Mouse (Mus musculus): ENCODE results near the gene Zic2. TPM values are rescaled to one million over a fixed set of nuclear protein-coding genes. Genes with fewer than 3 reads are reported as not detected.

Zic2 gene
- total and polyA plus RNA-seq, 2 experiments = not detected

DNA sequence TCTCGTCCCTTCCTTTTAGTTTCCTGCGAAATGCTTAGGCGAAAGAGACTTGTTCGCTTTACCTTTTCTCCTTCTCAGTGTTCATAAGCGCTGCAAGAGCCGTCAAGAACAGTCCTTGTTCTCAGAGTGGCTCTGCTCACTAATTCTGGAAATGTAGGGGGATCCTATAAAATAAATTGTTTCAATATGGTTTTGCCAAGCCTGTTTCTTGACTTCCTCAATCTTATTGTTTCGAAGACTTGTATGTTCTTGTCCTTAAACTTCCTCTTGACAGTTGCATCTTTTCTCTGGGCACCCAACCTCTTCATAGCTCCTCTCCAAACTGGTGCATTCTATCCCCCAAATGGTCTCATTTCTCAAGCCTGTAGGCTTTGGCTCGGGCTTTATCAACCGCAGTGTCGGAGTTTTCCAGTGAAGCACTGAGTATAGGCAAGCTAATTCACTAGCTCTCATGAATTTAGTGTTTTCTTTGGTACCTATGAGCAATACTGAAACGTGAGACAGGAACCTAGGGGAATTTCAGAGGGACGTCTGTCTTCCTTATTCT, 10.5 kb downstream of the Zic2 start:
- peaks cover 31% of the 10 kb centered on the region for H3K27me3 ChIP-seq (ENCODE audit: control insufficient read depth, insufficient read depth, low read length)
- no peak overlapping the region for H3K4me3 ChIP-seq (ENCODE audit: insufficient read depth, low read depth, low read length)
- TF ChIP-seq CTCF (IDR thresholded peaks at IDR 0.05; ENCODE audit: low read depth, low read length) = no peak
- no peak for TF ChIP-seq POLR2A (IDR thresholded peaks at IDR 0.05; ENCODE audit: extremely low read depth, insufficient read depth, low read length)
- 4% methylated on average over 12 of the region's 12 CpGs for WGBS
- H3K79me2 ChIP-seq (ENCODE audit: control insufficient read depth, insufficient read depth, low read length) = no peaks in the 10 kb centered on the region
- no peak overlapping the region for H3K27ac ChIP-seq (replicated peaks; ENCODE audit: insufficient read depth, low read depth, low read length)
- no peak for DNase-seq (ENCODE audit: extremely low read depth, low read depth, low spot score)
- no peaks in the 10 kb centered on the region; the same call in 1 of the 2 replicates for H3K4me1 ChIP-seq (ENCODE audit: control insufficient read depth, insufficient read depth, low read length)
- H3K36me3 ChIP-seq (ENCODE audit: control insufficient read depth, insufficient read depth, low read length) = no peaks in the 10 kb centered on the region
- H3K9ac ChIP-seq (ENCODE audit: low read depth, low read length) = no peak overlapping the region

DNA sequence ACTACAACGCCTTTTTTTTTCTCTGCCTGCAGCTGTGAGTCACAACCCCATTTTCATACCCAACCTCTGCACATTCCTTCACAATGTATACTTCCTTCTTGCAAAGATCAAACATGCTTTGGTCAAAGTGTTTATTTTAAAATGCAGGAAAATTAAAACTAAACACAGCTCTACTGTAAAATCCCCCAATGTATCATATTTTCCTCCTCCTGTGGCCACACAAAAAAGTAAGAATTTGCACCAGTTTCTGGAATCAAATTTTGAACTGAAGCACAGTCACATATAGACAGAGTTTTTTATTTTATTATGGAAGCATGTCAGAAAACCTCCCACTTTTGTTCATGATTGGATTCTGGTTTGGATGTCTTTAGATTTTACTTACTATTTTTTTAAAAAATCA, 11.4 kb downstream of the Zic2 start:
- H3K4me3 ChIP-seq (ENCODE audit: insufficient read depth, low read depth, low read length) = no peak overlapping the region
- H3K9ac ChIP-seq (ENCODE audit: low read depth, low read length) = no peak overlapping the region
- peaks cover 36% of the 10 kb centered on the region for H3K27me3 ChIP-seq (ENCODE audit: control insufficient read depth, insufficient read depth, low read length)
- no peak overlapping the region for H3K27ac ChIP-seq (replicated peaks; ENCODE audit: insufficient read depth, low read depth, low read length)
- no peaks in the 10 kb centered on the region for H3K36me3 ChIP-seq (ENCODE audit: control insufficient read depth, insufficient read depth, low read length)
- WGBS = 19% methylated on average over 1 of the region's 1 CpGs
- no peak for DNase-seq (ENCODE audit: extremely low read depth, low read depth, low spot score)
- TF ChIP-seq CTCF (IDR thresholded peaks at IDR 0.05; ENCODE audit: low read depth, low read length) (no peak), POLR2A (IDR thresholded peaks at IDR 0.05; ENCODE audit: extremely low read depth, insufficient read depth, low read length) (no peak)
- no peaks in the 10 kb centered on the region; the same call in 1 of the 2 replicates for H3K4me1 ChIP-seq (ENCODE audit: control insufficient read depth, insufficient read depth, low read length)
- no peaks in the 10 kb centered on the region for H3K79me2 ChIP-seq (ENCODE audit: control insufficient read depth, insufficient read depth, low read length)

DNA sequence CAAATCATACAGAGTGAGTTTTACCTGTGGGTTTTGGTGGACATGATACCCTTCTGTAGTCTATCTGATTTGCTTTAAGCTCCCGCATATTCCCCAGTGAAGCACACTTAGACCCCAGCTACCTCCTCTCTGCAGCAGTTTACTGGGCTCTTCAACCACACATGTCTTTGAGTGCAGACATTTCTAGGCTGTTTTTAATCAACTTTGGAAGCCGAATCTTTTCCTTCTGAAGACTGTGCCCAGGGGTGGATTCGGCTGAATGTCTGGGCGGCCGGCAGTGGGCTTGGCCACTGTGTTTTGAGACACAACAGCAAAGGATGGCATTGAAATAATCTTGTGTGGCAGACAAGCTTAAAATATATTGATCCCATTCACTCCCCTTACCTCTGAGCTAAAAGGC, 12.1 kb downstream of the Zic2 start:
- no peak overlapping the region for H3K9ac ChIP-seq (ENCODE audit: low read depth, low read length)
- H3K4me1 ChIP-seq (ENCODE audit: control insufficient read depth, insufficient read depth, low read length) = no peaks in the 10 kb centered on the region; the same call in 1 of the 2 replicates
- DNase-seq (ENCODE audit: extremely low read depth, low read depth, low spot score) = no peak
- H3K27me3 ChIP-seq (ENCODE audit: control insufficient read depth, insufficient read depth, low read length) = peaks cover 34% of the 10 kb centered on the region
- H3K79me2 ChIP-seq (ENCODE audit: control insufficient read depth, insufficient read depth, low read length) = no peaks in the 10 kb centered on the region
- no peak overlapping the region for H3K27ac ChIP-seq (replicated peaks; ENCODE audit: insufficient read depth, low read depth, low read length)
- no peak for TF ChIP-seq POLR2A (IDR thresholded peaks at IDR 0.05; ENCODE audit: extremely low read depth, insufficient read depth, low read length)
- no peak for TF ChIP-seq CTCF (IDR thresholded peaks at IDR 0.05; ENCODE audit: low read depth, low read length)
- WGBS = 10% methylated on average over 5 of the region's 5 CpGs
- no peaks in the 10 kb centered on the region for H3K36me3 ChIP-seq (ENCODE audit: control insufficient read depth, insufficient read depth, low read length)
- no peak overlapping the region for H3K4me3 ChIP-seq (ENCODE audit: insufficient read depth, low read depth, low read length)

DNA sequence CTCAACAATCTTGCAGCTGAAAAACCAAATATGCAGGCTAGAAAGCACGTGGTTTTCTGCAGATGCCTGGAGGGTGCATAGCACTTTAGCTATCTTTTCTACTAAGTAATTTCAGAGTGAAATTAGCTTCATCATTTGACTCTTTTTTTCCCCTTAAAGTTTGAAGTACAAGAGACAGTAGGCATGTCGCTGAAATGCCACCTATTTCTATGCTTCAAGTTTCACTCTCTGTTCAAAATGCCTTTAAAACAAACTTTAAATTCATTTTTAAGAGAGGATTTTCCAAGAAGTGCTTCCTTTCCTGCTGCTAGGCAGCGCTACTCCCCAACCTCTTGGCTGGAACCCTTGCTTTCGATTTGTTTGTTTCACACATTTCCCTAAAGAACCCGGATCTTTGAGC, 13.8 kb downstream of the Zic2 start:
- Histone ChIP-seq H3K4me3 (ENCODE audit: insufficient read depth, low read depth, low read length) (no peak overlapping the region), H3K4me1 (ENCODE audit: control insufficient read depth, insufficient read depth, low read length) (no peaks in the 10 kb centered on the region; the same call in 1 of the 2 replicates), H3K9ac (ENCODE audit: low read depth, low read length) (no peak overlapping the region), H3K27ac (replicated peaks; ENCODE audit: insufficient read depth, low read depth, low read length) (no peak overlapping the region), H3K27me3 (ENCODE audit: control insufficient read depth, insufficient read depth, low read length) (peaks cover 28% of the 10 kb centered on the region), H3K36me3 (ENCODE audit: control insufficient read depth, insufficient read depth, low read length) (no peaks in the 10 kb centered on the region), H3K79me2 (ENCODE audit: control insufficient read depth, insufficient read depth, low read length) (no peaks in the 10 kb centered on the region)
- 2% methylated on average over 5 of the region's 5 CpGs for WGBS
- TF ChIP-seq POLR2A (IDR thresholded peaks at IDR 0.05; ENCODE audit: extremely low read depth, insufficient read depth, low read length) (no peak), CTCF (IDR thresholded peaks at IDR 0.05; ENCODE audit: low read depth, low read length) (no peak)
- DNase-seq (ENCODE audit: extremely low read depth, low read depth, low spot score) = no peak

DNA sequence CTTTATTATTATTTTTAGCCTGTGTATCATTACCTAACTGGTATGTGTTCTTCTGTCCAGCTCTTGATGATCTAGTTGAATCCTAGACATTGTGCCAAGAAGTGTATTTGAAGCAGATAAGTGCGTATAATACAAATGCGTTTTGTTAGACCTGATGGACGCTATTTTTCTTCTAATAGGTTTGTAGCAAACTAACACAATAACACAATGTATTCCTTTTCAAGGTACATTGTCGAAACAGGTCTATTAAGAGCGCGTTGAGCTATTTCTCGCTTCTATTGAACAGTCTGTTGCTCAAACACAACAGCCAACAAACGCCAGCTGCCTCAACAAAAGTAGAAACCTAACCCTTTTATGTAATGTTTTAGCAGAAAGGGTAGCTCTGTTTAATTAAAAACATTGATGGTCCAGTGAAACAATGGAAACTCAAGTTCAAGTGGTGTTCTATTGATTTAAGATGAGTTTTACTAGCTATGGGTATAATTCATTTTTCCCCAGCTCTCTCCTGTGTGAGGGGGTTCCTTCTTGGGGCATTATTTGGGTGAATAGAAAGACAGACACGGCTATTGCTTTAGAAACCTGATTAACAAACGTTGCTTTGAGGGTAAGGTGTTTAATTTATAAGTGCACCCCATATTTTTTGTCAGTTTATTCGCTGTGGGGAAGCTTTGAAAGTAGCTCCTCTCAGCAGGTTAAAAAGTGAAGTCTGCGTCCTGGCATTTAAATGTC, 14.6 kb downstream of the Zic2 start:
- WGBS = 10% methylated on average over 12 of the region's 12 CpGs
- H3K36me3 ChIP-seq (ENCODE audit: control insufficient read depth, insufficient read depth, low read length) = no peaks in the 10 kb centered on the region
- peaks cover 23% of the 10 kb centered on the region for H3K27me3 ChIP-seq (ENCODE audit: control insufficient read depth, insufficient read depth, low read length)
- DNase-seq (ENCODE audit: extremely low read depth, low read depth, low spot score) = peak; percentile 30
- no peak overlapping the region for H3K4me3 ChIP-seq (ENCODE audit: insufficient read depth, low read depth, low read length)
- TF ChIP-seq POLR2A (IDR thresholded peaks at IDR 0.05; ENCODE audit: extremely low read depth, insufficient read depth, low read length) = no peak
- TF ChIP-seq CTCF (IDR thresholded peaks at IDR 0.05; ENCODE audit: low read depth, low read length) = no peak
- H3K27ac ChIP-seq (replicated peaks; ENCODE audit: insufficient read depth, low read depth, low read length) = no peak overlapping the region
- no peaks in the 10 kb centered on the region for H3K79me2 ChIP-seq (ENCODE audit: control insufficient read depth, insufficient read depth, low read length)
- no peaks in the 10 kb centered on the region; the same call in 1 of the 2 replicates for H3K4me1 ChIP-seq (ENCODE audit: control insufficient read depth, insufficient read depth, low read length)
- no peak overlapping the region for H3K9ac ChIP-seq (ENCODE audit: low read depth, low read length)
